Mouse (Mus musculus) forebrain, postnatal 0 days (tissue): Measurements from ENCODE around the gene Cntnap2. TPM values are rescaled to one million over a fixed set of nuclear protein-coding genes. Genes with fewer than 3 reads are reported as not detected.

Experiments
- ATAC-seq: fragments of 200-750 bp; cut with Nextera tagmentation; 2 replicates; pipeline ENCODE4 v1.8.0; 2017; ENCODE audit warnings: mild to moderate bottlenecking, moderate library complexity
- DNase-seq: peaks from one replicate; pipeline ENCODE4 v3.0.0-alpha.2; 2015
- H3K27ac ChIP-seq: fragments of 300-500 bp; sonication (generic); 2 replicates; pipeline ENCODE4 v1.5.1; 2014; ENCODE audit warnings: low read depth, mild to moderate bottlenecking, antibody characterized with exemption, low read length, moderate library complexity, mixed read lengths
- H3K27me3 ChIP-seq: fragments of 300-500 bp; sonication (generic); 2 replicates; pipeline ENCODE4 v1.6.1; 2014; ENCODE audit warnings: mild to moderate bottlenecking, low read length, mixed read lengths; ENCODE audit not compliant: insufficient read depth
- H3K36me3 ChIP-seq: fragments of 300-500 bp; sonication (generic); 2 replicates; pipeline ENCODE4 v1.6.1; 2014; ENCODE audit warnings: mild to moderate bottlenecking, moderate library complexity; ENCODE audit not compliant: insufficient read depth
- H3K4me1 ChIP-seq: fragments of 300-500 bp; sonication (generic); 2 replicates; pipeline ENCODE4 v1.6.1; 2014; ENCODE audit warnings: antibody characterized with exemption; ENCODE audit not compliant: insufficient read depth
- H3K4me2 ChIP-seq: fragments of 300-500 bp; sonication (generic); 2 replicates; pipeline ENCODE4 v1.6.1; 2014; ENCODE audit warnings: low read depth, mild to moderate bottlenecking, moderate library complexity
- H3K4me3 ChIP-seq: fragments of 300-500 bp; sonication (generic); 2 replicates; pipeline ENCODE4 v1.5.1; 2014; ENCODE audit warnings: low read depth, low read length, mixed read lengths
- H3K9ac ChIP-seq: fragments of 300-500 bp; sonication (generic); 2 replicates; pipeline ENCODE4 v1.6.1; 2014; ENCODE audit warnings: mild to moderate bottlenecking
- H3K9me3 ChIP-seq: fragments of 300-500 bp; sonication (generic); 2 replicates; pipeline ENCODE4 v1.6.1; 2016; ENCODE audit warnings: low read length
- CTCF ChIP-seq: sonication (generic); IDR thresholded peaks from 2 replicates; pipeline ENCODE4 v1.5.1; 2016; ENCODE audit warnings: antibody characterized with exemption, control low read depth, low read depth
- WGBS: fragments of 180-500 bp; shearing (Covaris S2); extraction: QIAGEN DNeasy Blood & Tissue Kit; methylation state at CpG from one replicate; pipeline ENCODE4 v1.1.7; 2014; 5-methylcytosine and 5-hydroxymethylcytosine counted together
- polyA plus RNA-seq: library from polyadenylated mRNA; unstranded; fragments of >200 nt; fragmentation: Nextera tagmentation; extraction: Ambion mirVana; gene quantifications from 2 replicates; pipeline ENCODE4 v1.2.1, GENCODE M21; 2015
- total RNA-seq: library from RNA; depleted of rRNA; stranded (reverse); fragments of >200 nt; gene quantifications from 2 replicates; pipeline ENCODE4 v1.2.3, GENCODE M21; 2014

Gene Cntnap2
- total and polyA plus RNA-seq, 2 experiments from 2014 or later: 50.2 to 107 TPM

DNA sequence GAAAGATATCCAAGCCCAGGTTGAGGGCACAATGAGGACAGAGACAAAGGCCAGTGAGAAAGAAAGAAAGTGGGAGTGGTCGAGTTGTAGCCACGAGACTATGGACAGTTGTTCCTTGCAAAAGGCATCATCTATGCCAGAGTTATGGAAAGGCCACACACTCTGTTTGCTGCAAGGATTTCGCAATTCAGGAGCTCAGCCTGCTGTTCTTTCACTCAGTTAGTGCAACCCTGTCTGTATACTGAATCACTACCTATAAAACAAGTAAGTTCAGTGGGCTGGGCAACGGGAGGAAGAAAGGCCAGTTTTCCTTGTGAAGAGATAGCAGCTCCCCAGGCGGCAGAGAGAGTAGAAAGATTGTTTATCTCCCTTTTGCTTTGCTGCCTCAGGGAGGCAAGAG is 1801.9 kb downstream of the Cntnap2 start:
- 7% methylated on average over 5 of the region's 5 CpGs for WGBS
- Histone ChIP-seq H3K9me3 (no peaks in the 10 kb centered on the region), H3K9ac (no peak overlapping the region), H3K36me3 (no peaks in the 10 kb centered on the region), H3K4me2 (no peak overlapping the region), H3K27me3 (no peaks in the 10 kb centered on the region), H3K27ac (no peak overlapping the region), H3K4me1 (no peaks in the 10 kb centered on the region), H3K4me3 (no peak overlapping the region)
- ATAC-seq (no peak), DNase-seq (no peak)
- no peak for TF ChIP-seq CTCF

DNA sequence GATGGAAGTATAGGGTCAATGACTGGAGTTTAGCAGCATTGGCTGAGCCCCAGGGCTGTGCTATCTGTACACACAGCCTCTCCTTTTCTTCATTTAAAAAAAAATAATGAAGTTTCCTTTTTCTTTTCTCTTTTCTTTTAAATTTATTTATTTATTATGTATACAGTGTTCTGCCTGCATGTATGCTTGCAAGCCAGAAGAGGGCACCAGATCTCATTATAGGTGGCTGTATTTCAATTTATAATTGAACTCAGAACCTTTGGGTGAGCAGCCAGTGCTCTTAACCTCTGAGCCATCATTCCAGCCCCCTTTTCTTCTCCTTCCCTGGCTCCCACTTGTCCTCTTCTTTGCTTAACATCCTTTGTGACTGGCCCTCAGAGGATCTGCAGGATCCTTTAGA is 1807.2 kb downstream of the Cntnap2 start:
- TF ChIP-seq CTCF: no peak
- no peak for ATAC-seq
- H3K4me2 ChIP-seq: no peak overlapping the region
- H3K4me3 ChIP-seq: no peak overlapping the region
- no peak overlapping the region for H3K9ac ChIP-seq
- H3K27me3 ChIP-seq: no peaks in the 10 kb centered on the region
- no peaks in the 10 kb centered on the region for H3K9me3 ChIP-seq
- no peak overlapping the region for H3K27ac ChIP-seq
- no peaks in the 10 kb centered on the region for H3K4me1 ChIP-seq
- H3K36me3 ChIP-seq: no peaks in the 10 kb centered on the region
- DNase-seq: no peak

DNA sequence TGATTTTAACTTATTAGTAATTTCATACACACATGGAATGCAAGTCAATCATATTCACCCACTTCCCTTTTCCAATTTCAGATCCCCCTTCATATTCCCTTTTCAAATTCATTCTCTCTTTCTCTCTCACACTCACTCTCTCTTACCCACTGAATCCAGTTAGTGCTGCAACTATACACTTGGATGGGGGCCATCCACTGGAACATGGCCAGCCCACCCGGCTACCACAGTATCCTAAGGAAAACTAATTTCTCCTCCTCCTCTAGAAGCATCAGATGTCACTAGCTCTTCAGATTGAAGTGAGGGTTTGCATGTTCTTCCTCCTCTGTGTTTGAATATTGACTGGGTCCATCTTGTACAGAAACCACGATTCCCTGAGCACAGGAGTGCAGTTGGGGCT is 1827.1 kb downstream of the Cntnap2 start:
- Histone ChIP-seq H3K4me1 (no peaks in the 10 kb centered on the region; the same call in 1 of the 2 replicates), H3K9me3 (no peaks in the 10 kb centered on the region), H3K9ac (no peak overlapping the region), H3K4me2 (no peak overlapping the region), H3K27ac (no peak overlapping the region), H3K4me3 (no peak overlapping the region), H3K27me3 (no peaks in the 10 kb centered on the region), H3K36me3 (no peaks in the 10 kb centered on the region)
- no peak for ATAC-seq
- 54% methylated on average over 2 of the region's 2 CpGs for WGBS
- DNase-seq: no peak
- no peak for TF ChIP-seq CTCF

DNA sequence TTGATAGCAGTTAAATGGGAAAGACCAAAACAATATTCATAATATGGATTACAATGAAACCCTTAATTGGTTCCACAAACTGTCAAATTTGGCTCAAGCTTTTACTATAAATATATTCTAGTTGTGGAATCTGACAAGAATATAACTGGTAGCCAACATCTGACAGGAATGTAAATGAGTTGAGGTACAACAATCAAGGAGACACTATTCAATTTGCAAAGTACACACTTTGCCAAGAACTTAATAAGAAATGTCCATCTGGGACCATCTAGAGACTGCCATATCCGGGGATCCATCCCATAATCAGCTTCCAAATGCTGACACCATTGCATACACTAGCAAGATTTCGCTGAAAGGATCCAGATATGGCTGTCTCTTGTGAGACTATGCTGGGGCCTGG is 1850.0 kb downstream of the Cntnap2 start:
- Histone ChIP-seq H3K4me1 (no peaks in the 10 kb centered on the region), H3K27ac (no peak overlapping the region), H3K9ac (no peak overlapping the region), H3K9me3 (no peaks in the 10 kb centered on the region), H3K27me3 (no peaks in the 10 kb centered on the region), H3K4me3 (no peak overlapping the region), H3K4me2 (no peak overlapping the region), H3K36me3 (no peaks in the 10 kb centered on the region)
- peak; percentile 8 for DNase-seq
- 67% methylated on average over 2 of the region's 2 CpGs for WGBS
- peak; percentile 54; the same call in 1 of the 2 replicates for ATAC-seq
- TF ChIP-seq CTCF: no peak

DNA sequence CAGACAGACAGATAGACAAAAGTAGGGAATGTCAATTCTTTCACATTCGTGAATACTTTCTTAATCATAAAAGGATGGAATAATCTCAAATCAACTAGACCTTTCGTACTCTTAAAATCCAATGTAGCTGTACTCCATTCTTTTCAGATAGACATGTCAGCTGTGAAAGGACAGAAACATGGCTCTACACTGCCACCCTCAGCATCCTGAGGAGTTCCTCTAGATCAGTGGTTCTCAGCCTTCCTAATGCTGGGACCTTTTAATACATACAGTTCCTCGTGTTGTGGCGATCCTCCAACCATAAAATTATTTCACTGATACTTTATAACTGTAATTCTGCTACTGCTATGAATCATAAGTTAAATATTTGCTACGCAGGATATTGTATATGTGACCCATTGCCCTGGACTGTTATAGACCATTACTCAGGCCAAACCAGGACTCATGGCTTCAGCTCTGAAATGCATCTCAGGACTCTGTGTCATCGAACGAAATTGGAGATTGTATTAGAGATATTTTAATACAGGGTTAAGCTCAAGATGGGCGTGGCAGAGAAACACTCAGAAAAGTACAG is 1859.6 kb downstream of the Cntnap2 start:
- no peak for ATAC-seq
- H3K4me2 ChIP-seq: no peak overlapping the region
- WGBS: 82% methylated on average over 8 of the region's 8 CpGs
- H3K27me3 ChIP-seq: no peaks in the 10 kb centered on the region
- H3K4me3 ChIP-seq: no peak overlapping the region
- H3K4me1 ChIP-seq: no peaks in the 10 kb centered on the region
- no peak for DNase-seq
- H3K36me3 ChIP-seq: no peaks in the 10 kb centered on the region
- H3K9ac ChIP-seq: no peak overlapping the region
- no peak overlapping the region for H3K27ac ChIP-seq
- TF ChIP-seq CTCF: peak; percentile 34
- H3K9me3 ChIP-seq: no peaks in the 10 kb centered on the region

DNA sequence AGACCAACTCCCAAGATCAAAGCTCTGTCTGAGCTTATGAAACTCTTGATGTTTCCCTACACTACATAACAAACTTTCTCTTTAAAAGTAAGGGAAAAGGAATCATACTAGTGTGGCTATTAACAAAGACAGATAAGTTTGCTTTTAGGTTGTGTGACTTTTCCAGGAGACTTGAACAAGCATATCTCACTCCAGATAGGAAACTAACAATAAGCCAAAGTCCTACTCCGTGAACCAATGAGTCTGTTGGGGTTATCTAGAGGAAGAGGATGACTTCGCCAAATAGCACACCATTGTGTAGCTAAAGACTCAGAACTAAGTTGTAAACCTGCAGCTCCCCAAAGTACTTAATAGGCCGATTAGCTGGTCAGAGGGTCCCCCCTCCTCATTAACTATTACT is 1860.8 kb downstream of the Cntnap2 start:
- DNase-seq (no peak), ATAC-seq (no peak)
- H3K4me2 ChIP-seq: no peak overlapping the region
- TF ChIP-seq CTCF: no peak
- no peaks in the 10 kb centered on the region for H3K4me1 ChIP-seq
- no peaks in the 10 kb centered on the region for H3K27me3 ChIP-seq
- H3K36me3 ChIP-seq: no peaks in the 10 kb centered on the region
- no peak overlapping the region for H3K4me3 ChIP-seq
- H3K9me3 ChIP-seq: no peaks in the 10 kb centered on the region
- WGBS: 84% methylated on average over 3 of the region's 3 CpGs
- no peak overlapping the region for H3K27ac ChIP-seq
- no peak overlapping the region for H3K9ac ChIP-seq

DNA sequence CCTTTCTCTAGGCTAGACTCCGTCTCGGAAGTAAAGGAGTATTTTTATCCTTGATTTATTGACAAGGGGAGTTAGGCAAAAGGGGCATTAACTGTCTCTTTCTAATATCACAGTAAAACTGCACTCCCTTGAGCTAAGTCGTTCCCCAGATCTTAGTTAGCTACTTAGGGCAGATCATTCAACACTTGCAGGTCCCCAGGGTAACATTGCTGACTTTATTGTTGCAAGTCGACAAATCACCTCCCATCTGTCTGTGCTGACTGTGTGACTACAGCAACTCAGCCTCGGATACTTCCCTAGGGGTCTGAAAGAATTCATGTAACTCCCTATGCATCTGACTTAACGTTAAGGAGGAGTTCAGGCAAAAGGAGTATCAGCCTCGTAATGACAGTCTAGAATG is 1865.6 kb downstream of the Cntnap2 start:
- Histone ChIP-seq H3K9ac (no peak overlapping the region), H3K27me3 (no peaks in the 10 kb centered on the region), H3K4me2 (no peak overlapping the region), H3K27ac (no peak overlapping the region), H3K9me3 (no peaks in the 10 kb centered on the region), H3K4me3 (no peak overlapping the region), H3K4me1 (no peaks in the 10 kb centered on the region), H3K36me3 (no peaks in the 10 kb centered on the region)
- TF ChIP-seq CTCF: no peak
- ATAC-seq: no peak
- no peak for DNase-seq
- WGBS: 70% methylated on average over 7 of the region's 7 CpGs
